Mouse (Mus musculus) heart, embryonic 13.5 days (tissue): ENCODE results near the gene Pcdh15. TPM values are rescaled to one million over a fixed set of nuclear protein-coding genes. Genes with fewer than 3 reads are reported as not detected.

Experiments used
- ATAC-seq: fragments of 200-750 bp; cut with Nextera tagmentation; 2 replicates; pipeline ENCODE4 v1.8.0; 2017; ENCODE audit warnings: moderate TSS enrichment; ENCODE audit not compliant: insufficient number of reproducible peaks, low FRiP score, low TSS enrichment; ENCODE audit errors: extremely low read depth
- H3K27ac ChIP-seq: fragments of 300-500 bp; sonication (generic); replicated peaks from 2 replicates; pipeline ENCODE4 v1.5.1; 2015; ENCODE audit warnings: moderate library complexity, mild to moderate bottlenecking, inconsistent platforms
- H3K27me3 ChIP-seq: fragments of 300-500 bp; sonication (generic); replicated peaks from 2 replicates; pipeline ENCODE4 v1.6.1; 2015; ENCODE audit warnings: mild to moderate bottlenecking, inconsistent platforms
- H3K36me3 ChIP-seq: fragments of 300-500 bp; sonication (generic); 2 replicates; pipeline ENCODE4 v1.6.1; 2015; ENCODE audit warnings: mild to moderate bottlenecking, inconsistent platforms
- H3K4me1 ChIP-seq: fragments of 300-500 bp; sonication (generic); 2 replicates; pipeline ENCODE4 v1.6.1; 2015; ENCODE audit warnings: inconsistent platforms
- H3K4me2 ChIP-seq: fragments of 300-500 bp; sonication (generic); 2 replicates; pipeline ENCODE4 v1.6.1; 2015; ENCODE audit warnings: inconsistent platforms, mild to moderate bottlenecking, moderate library complexity
- H3K4me3 ChIP-seq: fragments of 300-500 bp; sonication (generic); 2 replicates; pipeline ENCODE4 v1.5.1; 2015; ENCODE audit warnings: moderate library complexity, mild to moderate bottlenecking, inconsistent platforms
- H3K9ac ChIP-seq: fragments of 300-500 bp; sonication (generic); 2 replicates; pipeline ENCODE4 v1.6.1; 2015; ENCODE audit warnings: inconsistent platforms, mild to moderate bottlenecking, moderate library complexity
- H3K9me3 ChIP-seq: fragments of 300-500 bp; sonication (generic); 2 replicates; pipeline ENCODE4 v1.6.1; 2016; ENCODE audit warnings: inconsistent platforms
- WGBS: fragments of 180-500 bp; shearing (Covaris S2); methylation state at CpG from one replicate; pipeline ENCODE4 v1.1.7; 2015; ENCODE audit warnings: mixed read lengths; 5-methylcytosine and 5-hydroxymethylcytosine counted together
- polyA plus RNA-seq: library from polyadenylated mRNA; unstranded; fragments of >200 nt; fragmentation: Nextera tagmentation; extraction: Ambion mirVana; gene quantifications from 2 replicates; pipeline ENCODE4 v1.2.1, GENCODE M21; 2015

Pcdh15 gene
- polyA plus RNA-seq, 1 experiment from 2014 or later = 0.59 TPM

GRCm38 (mm10) chr10:73147543-73147942, 48.4 kb downstream of the Pcdh15 start:
- H3K27ac ChIP-seq = no peak overlapping the region
- no peaks in the 10 kb centered on the region for H3K36me3 ChIP-seq
- no peak overlapping the region for H3K9ac ChIP-seq
- H3K4me1 ChIP-seq = 0 out of 2 replicates have a peak, but pooled peaks cover 2% of the 10 kb centered on the region
- H3K9me3 ChIP-seq = no peaks in the 10 kb centered on the region
- H3K27me3 ChIP-seq = no peaks in the 10 kb centered on the region
- no peak overlapping the region for H3K4me3 ChIP-seq
- ATAC-seq = no peak
- no peak overlapping the region for H3K4me2 ChIP-seq

GRCm38 (mm10) chr10:73147978-73148377, 48.8 kb downstream of the Pcdh15 start:
- H3K9me3 ChIP-seq = no peaks in the 10 kb centered on the region
- no peak overlapping the region for H3K27ac ChIP-seq
- ATAC-seq = no peak
- H3K4me1 ChIP-seq = 0 out of 2 replicates have a peak, but pooled peaks cover 2% of the 10 kb centered on the region
- no peaks in the 10 kb centered on the region for H3K27me3 ChIP-seq
- H3K36me3 ChIP-seq = no peaks in the 10 kb centered on the region
- WGBS = 53% methylated on average over 4 of the region's 4 CpGs
- no peak overlapping the region for H3K4me3 ChIP-seq
- H3K9ac ChIP-seq = no peak overlapping the region
- no peak overlapping the region for H3K4me2 ChIP-seq

- 75% methylated on average over 5 of the region's 5 CpGs for WGBS
- no peak for ATAC-seq
- Histone ChIP-seq H3K9me3 (no peaks in the 10 kb centered on the region), H3K27me3 (no peaks in the 10 kb centered on the region), H3K4me3 (no peak overlapping the region), H3K4me2 (no peak overlapping the region), H3K4me1 (no peaks in the 10 kb centered on the region), H3K36me3 (no peaks in the 10 kb centered on the region), H3K27ac (no peak overlapping the region), H3K9ac (no peak overlapping the region)
Measured at GRCm38 (mm10) chr10:73154544-73154943, 55.4 kb downstream of the Pcdh15 start.

GRCm38 (mm10) chr10:73161757-73162156, 62.6 kb downstream of the Pcdh15 start:
- ATAC-seq = no peak
- 68% methylated on average over 1 of the region's 1 CpGs for WGBS
- Histone ChIP-seq H3K36me3 (no peaks in the 10 kb centered on the region), H3K4me3 (no peak overlapping the region), H3K27me3 (no peaks in the 10 kb centered on the region), H3K4me1 (no peaks in the 10 kb centered on the region), H3K27ac (no peak overlapping the region), H3K9ac (no peak overlapping the region), H3K4me2 (no peak overlapping the region), H3K9me3 (no peaks in the 10 kb centered on the region)

- no peaks in the 10 kb centered on the region for H3K27me3 ChIP-seq
- 57% methylated on average over 2 of the region's 2 CpGs for WGBS
- no peaks in the 10 kb centered on the region for H3K36me3 ChIP-seq
- ATAC-seq = no peak
- H3K27ac ChIP-seq = no peak overlapping the region
- no peak overlapping the region for H3K9ac ChIP-seq
- no peaks in the 10 kb centered on the region for H3K4me1 ChIP-seq
- H3K4me3 ChIP-seq = no peak overlapping the region
- no peaks in the 10 kb centered on the region for H3K9me3 ChIP-seq
- no peak overlapping the region for H3K4me2 ChIP-seq
Measured at GRCm38 (mm10) chr10:73216001-73216400, 116.9 kb downstream of the Pcdh15 start.

GRCm38 (mm10) chr10:73242294-73242693, 143.2 kb downstream of the Pcdh15 start:
- H3K4me1 ChIP-seq = no peaks in the 10 kb centered on the region
- no peak overlapping the region for H3K4me3 ChIP-seq
- H3K9ac ChIP-seq = no peak overlapping the region
- no peak for ATAC-seq
- WGBS = 71% methylated on average over 5 of the region's 5 CpGs
- no peaks in the 10 kb centered on the region for H3K36me3 ChIP-seq
- no peaks in the 10 kb centered on the region for H3K27me3 ChIP-seq
- H3K27ac ChIP-seq = no peak overlapping the region
- H3K9me3 ChIP-seq = no peaks in the 10 kb centered on the region; the same call in 1 of the 2 replicates
- no peak overlapping the region for H3K4me2 ChIP-seq

GRCm38 (mm10) chr10:73280438-73280837, 181.3 kb downstream of the Pcdh15 start:
- no peaks in the 10 kb centered on the region for H3K9me3 ChIP-seq
- WGBS = 75% methylated on average over 4 of the region's 4 CpGs
- H3K4me3 ChIP-seq = no peak overlapping the region
- no peaks in the 10 kb centered on the region for H3K36me3 ChIP-seq
- H3K27me3 ChIP-seq = no peaks in the 10 kb centered on the region
- H3K27ac ChIP-seq = no peak overlapping the region
- no peak overlapping the region for H3K4me2 ChIP-seq
- H3K9ac ChIP-seq = no peak overlapping the region
- no peak for ATAC-seq
- H3K4me1 ChIP-seq = no peaks in the 10 kb centered on the region

- Histone ChIP-seq H3K9me3 (no peaks in the 10 kb centered on the region), H3K4me3 (no peak overlapping the region), H3K27ac (no peak overlapping the region), H3K36me3 (no peaks in the 10 kb centered on the region), H3K4me2 (no peak overlapping the region), H3K27me3 (no peaks in the 10 kb centered on the region), H3K9ac (no peak overlapping the region), H3K4me1 (no peaks in the 10 kb centered on the region)
- WGBS = 41% methylated on average over 5 of the region's 5 CpGs
- no peak for ATAC-seq
Measured at GRCm38 (mm10) chr10:73296456-73296855, 197.3 kb downstream of the Pcdh15 start.

GRCm38 (mm10) chr10:73301951-73302350, 202.8 kb downstream of the Pcdh15 start:
- Histone ChIP-seq H3K27me3 (no peaks in the 10 kb centered on the region), H3K4me2 (no peak overlapping the region), H3K9me3 (no peaks in the 10 kb centered on the region), H3K27ac (no peak overlapping the region), H3K9ac (no peak overlapping the region), H3K36me3 (no peaks in the 10 kb centered on the region), H3K4me3 (no peak overlapping the region), H3K4me1 (0 out of 2 replicates have a peak, but pooled peaks cover 4% of the 10 kb centered on the region)
- 71% methylated on average over 8 of the region's 8 CpGs for WGBS
- ATAC-seq = no peak

- H3K4me2 ChIP-seq = no peak overlapping the region
Measured at GRCm38 (mm10) chr10:73306677-73307076, 207.5 kb downstream of the Pcdh15 start.

GRCm38 (mm10) chr10:73326861-73327260, 227.7 kb downstream of the Pcdh15 start:
- Histone ChIP-seq H3K9ac (no peak overlapping the region), H3K4me3 (no peak overlapping the region), H3K36me3 (no peaks in the 10 kb centered on the region), H3K9me3 (no peaks in the 10 kb centered on the region), H3K4me2 (no peak overlapping the region), H3K27me3 (no peaks in the 10 kb centered on the region), H3K27ac (no peak overlapping the region), H3K4me1 (no peaks in the 10 kb centered on the region)
- WGBS = 71% methylated on average over 7 of the region's 7 CpGs
- no peak for ATAC-seq

More at GRCm38 (mm10) chr10:73306677-73307076, 207.5 kb downstream of the Pcdh15 start:
- H3K4me1 ChIP-seq = 0 out of 2 replicates have a peak, but pooled peaks cover 4% of the 10 kb centered on the region
- no peak for ATAC-seq
- no peaks in the 10 kb centered on the region for H3K27me3 ChIP-seq
- 59% methylated on average over 1 of the region's 1 CpGs for WGBS
- H3K36me3 ChIP-seq = no peaks in the 10 kb centered on the region
- H3K9ac ChIP-seq = no peak overlapping the region
- no peak overlapping the region for H3K27ac ChIP-seq
- no peak overlapping the region for H3K4me3 ChIP-seq
- no peaks in the 10 kb centered on the region for H3K9me3 ChIP-seq

- no peak for ATAC-seq
- no peaks in the 10 kb centered on the region for H3K27me3 ChIP-seq
- H3K4me1 ChIP-seq = no peaks in the 10 kb centered on the region
- WGBS = 50% methylated on average over 1 of the region's 1 CpGs
- no peaks in the 10 kb centered on the region for H3K9me3 ChIP-seq
- H3K9ac ChIP-seq = no peak overlapping the region
- no peak overlapping the region for H3K4me3 ChIP-seq
- no peak overlapping the region for H3K4me2 ChIP-seq
- H3K27ac ChIP-seq = no peak overlapping the region
- no peaks in the 10 kb centered on the region for H3K36me3 ChIP-seq
Measured at GRCm38 (mm10) chr10:73333426-73333825, 234.3 kb downstream of the Pcdh15 start.
